Mouse (Mus musculus) embryonic fibroblast, embryonic 13.5 days (primary cell): ENCODE measurements around the gene Oas2. TPM values are rescaled to one million over a fixed set of nuclear protein-coding genes. Genes with fewer than 3 reads are reported as not detected.

Source experiments
- H3K27ac ChIP-seq: 2 replicates; pipeline ENCODE4 v1.5.1; 2012; ENCODE audit warnings: low read length, control low read depth, inconsistent platforms; ENCODE audit not compliant: insufficient read depth
- H3K4me1 ChIP-seq: 2 replicates; pipeline ENCODE4 v1.6.1; 2011; ENCODE audit warnings: low read length; ENCODE audit not compliant: control insufficient read depth, insufficient read depth
- H3K4me3 ChIP-seq: 2 replicates; pipeline ENCODE4 v1.5.1; 2011; ENCODE audit warnings: mild to moderate bottlenecking, control low read depth, low read length; ENCODE audit not compliant: insufficient read depth
- CTCF ChIP-seq: IDR thresholded peaks from 2 replicates; pipeline ENCODE4 v1.5.1; 2011; ENCODE audit warnings: mild to moderate bottlenecking, control low read depth, low read length, moderate library complexity, borderline replicate concordance; ENCODE audit not compliant: insufficient read depth
- POLR2A ChIP-seq: IDR thresholded peaks from 2 replicates; pipeline ENCODE4 v1.6.1; 2011; ENCODE audit warnings: low read depth, mild to moderate bottlenecking, control low read depth, low read length, moderate library complexity
- polyA plus RNA-seq: library from polyadenylated mRNA; stranded (reverse); fragments of >200 nt; gene quantifications from 2 replicates; pipeline ENCODE4 v1.2.4, GENCODE M21; 2011; ENCODE audit warnings: low read depth; ENCODE audit not compliant: missing spikeins, insufficient read length

The Oas2 gene
- polyA plus RNA-seq, 1 experiment: 0.61 TPM

DNA sequence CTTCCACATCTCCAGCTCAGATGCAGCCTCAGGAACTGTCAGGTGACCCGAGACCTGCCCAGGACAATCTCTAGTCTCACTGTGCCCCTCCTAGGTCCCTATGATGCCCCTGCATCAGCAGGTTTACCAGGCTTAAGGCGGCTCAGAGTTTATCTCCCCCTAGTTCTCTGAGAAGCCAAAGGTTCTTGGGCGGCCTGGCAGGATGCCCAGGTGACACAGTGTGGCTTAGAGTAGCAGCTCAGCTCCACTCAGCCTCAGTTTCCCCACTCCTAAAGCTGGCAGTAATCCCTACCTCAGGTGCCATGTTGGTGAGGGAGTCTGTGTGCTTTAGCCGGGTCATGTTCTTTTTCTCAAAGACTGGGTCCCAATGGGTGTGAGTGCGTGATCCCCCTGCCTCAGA is 27.1 kb upstream of the Oas2 start:
- H3K4me3 ChIP-seq: no peak overlapping the region
- peaks cover 28% of the 10 kb centered on the region for H3K4me1 ChIP-seq
- no peak for TF ChIP-seq CTCF
- TF ChIP-seq POLR2A: no peak
- H3K27ac ChIP-seq: no peak overlapping the region

- Histone ChIP-seq H3K27ac (no peak overlapping the region), H3K4me3 (no peak overlapping the region), H3K4me1 (peaks cover 24% of the 10 kb centered on the region)
- TF ChIP-seq CTCF (no peak), POLR2A (no peak)
Observed at GRCm38 (mm10) chr5:120775287-120775985, 25.8 kb upstream of the Oas2 start.

- H3K4me3 ChIP-seq: no peak overlapping the region
- TF ChIP-seq POLR2A: no peak
- TF ChIP-seq CTCF: no peak
- no peaks in the 10 kb centered on the region for H3K4me1 ChIP-seq
- H3K27ac ChIP-seq: no peak overlapping the region
Observed at GRCm38 (mm10) chr5:120769396-120769795, 19.7 kb upstream of the Oas2 start.

DNA sequence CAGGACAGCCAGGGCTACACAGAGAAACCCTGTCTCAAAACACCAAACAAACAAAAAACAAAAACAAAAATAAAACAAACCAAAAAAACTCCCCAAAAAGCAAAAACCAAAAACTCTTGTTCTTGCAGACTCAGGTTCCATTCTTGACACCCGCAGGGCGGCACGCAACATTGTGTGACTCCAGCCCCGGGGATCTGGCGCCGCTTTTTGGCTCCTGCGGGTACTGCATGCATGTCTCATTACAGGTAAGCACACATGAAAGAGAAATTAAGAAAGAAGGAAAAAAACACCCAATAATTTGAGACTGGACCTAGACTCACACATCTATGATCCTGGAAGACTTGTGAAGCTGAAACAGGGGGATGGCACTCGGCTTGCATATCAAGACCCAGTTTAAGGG is 15.4 kb upstream of the Oas2 start:
- Histone ChIP-seq H3K27ac (no peak overlapping the region), H3K4me3 (no peak overlapping the region), H3K4me1 (no peaks in the 10 kb centered on the region)
- TF ChIP-seq POLR2A (no peak), CTCF (no peak)

DNA sequence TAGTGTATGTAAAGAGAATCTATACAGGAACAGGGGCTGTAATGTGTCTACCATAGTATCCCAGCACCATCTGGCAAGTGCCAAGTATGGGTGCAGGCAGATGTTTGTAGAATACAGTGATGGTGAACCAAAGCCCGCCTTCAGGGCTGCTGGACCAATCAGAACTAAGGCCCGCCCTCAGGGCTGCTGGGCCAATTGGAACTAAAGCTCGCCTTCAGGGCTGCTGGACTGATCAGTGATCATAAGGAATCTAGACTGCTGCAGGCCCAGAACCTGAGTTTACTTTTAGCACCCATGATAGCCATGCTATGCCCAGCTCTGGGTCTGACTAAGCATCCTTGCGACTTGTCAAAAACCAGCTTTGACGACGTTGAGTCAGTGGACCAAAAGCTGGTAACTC is 12.2 kb upstream of the Oas2 start:
- H3K27ac ChIP-seq: no peak overlapping the region
- TF ChIP-seq CTCF (no peak), POLR2A (no peak)
- no peaks in the 10 kb centered on the region for H3K4me1 ChIP-seq
- no peak overlapping the region for H3K4me3 ChIP-seq

- H3K4me3 ChIP-seq: no peak overlapping the region
- no peaks in the 10 kb centered on the region for H3K4me1 ChIP-seq
- no peak for TF ChIP-seq CTCF
- TF ChIP-seq POLR2A: no peak
- H3K27ac ChIP-seq: no peak overlapping the region
Observed at GRCm38 (mm10) chr5:120754215-120754614, 4.6 kb upstream of the Oas2 start.

DNA sequence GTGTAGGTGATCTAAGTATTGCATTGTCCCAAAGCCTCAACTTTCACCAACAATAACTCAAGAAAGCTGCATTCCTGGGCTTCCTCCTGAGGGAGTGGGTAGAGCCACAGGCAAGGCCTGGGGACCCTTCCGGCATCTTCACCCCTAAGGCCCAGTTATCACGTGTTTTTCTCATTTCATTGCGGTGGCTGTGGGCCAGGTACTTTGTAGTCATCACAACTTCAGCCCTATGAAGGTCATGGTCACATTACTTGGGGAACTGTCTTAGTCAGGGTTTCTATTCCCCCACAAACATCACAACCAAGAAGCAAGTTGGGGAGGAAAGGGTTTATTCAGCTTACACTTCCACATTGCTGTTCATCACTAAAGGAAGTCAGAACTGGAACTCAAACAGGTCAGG is 3.1 kb upstream of the Oas2 start:
- H3K4me3 ChIP-seq: no peak overlapping the region
- TF ChIP-seq CTCF: no peak
- TF ChIP-seq POLR2A: no peak
- H3K27ac ChIP-seq: no peak overlapping the region
- no peaks in the 10 kb centered on the region for H3K4me1 ChIP-seq

DNA sequence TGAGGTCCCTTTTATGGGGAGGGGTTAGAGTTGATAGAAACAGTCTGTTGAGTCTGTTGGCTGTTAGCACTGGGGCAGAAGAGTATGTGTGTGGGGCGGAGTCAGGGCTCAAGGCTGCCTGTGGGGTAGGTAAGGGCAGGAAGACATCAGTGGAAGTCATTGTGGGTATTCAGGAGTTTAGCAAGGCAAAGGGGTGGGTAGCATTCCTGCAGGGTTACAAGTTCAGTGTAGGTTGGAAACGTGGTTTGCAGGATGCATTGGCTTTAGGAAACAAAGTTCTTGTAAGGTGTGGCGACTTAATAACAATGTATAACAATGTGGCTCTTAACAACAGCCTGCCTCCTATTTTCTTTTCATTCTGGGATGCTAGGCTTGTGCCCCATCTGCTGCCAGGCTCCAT is 1.6 kb upstream of the Oas2 start:
- Histone ChIP-seq H3K4me3 (no peak overlapping the region), H3K4me1 (no peaks in the 10 kb centered on the region), H3K27ac (no peak overlapping the region)
- no peak for TF ChIP-seq CTCF
- no peak for TF ChIP-seq POLR2A

DNA sequence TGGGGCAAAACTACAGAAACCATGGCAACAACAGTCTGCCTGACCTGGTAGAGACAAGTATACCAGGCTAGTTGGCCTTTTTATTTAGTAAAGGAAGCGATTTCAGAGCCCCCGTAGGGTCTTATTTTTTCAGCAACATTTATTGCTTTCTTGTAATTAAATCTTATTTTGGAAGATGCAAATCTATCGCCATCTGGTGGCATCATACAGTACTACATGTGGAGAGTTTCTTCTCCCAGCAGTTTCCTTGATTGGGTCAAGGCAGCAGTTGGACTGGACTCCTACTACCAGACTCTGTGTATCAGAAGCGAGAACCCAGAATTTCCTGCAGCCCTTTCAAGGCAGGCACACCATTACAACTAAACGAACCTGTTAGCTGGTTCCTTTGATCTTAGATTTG is 3.2 kb downstream of the Oas2 start:
- Histone ChIP-seq H3K4me1 (no peaks in the 10 kb centered on the region), H3K4me3 (no peak overlapping the region), H3K27ac (no peak overlapping the region)
- no peak for TF ChIP-seq POLR2A
- no peak for TF ChIP-seq CTCF

DNA sequence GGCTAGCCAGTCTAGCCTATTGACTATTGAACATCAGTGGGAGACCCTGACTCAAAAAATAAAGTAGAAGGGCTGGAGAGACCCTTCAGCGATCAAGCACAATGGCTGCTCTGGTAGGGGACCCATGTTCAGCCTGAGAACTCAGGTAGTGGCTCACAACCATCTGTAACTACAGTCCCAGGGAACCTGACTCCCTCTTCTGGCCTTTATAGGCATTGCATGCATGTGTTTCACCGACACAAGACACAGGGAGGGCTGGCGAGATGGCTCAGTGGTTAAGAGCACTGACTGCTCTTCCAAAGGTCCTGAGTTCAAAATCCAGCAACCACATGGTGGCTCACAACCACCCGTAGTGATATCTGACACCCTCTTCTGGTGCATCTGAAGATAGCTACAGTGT is 7.5 kb downstream of the Oas2 start:
- no peaks in the 10 kb centered on the region for H3K4me1 ChIP-seq
- TF ChIP-seq CTCF (peak; percentile 16; the same call in 1 of the 2 replicates), POLR2A (no peak)
- H3K27ac ChIP-seq: no peak overlapping the region
- H3K4me3 ChIP-seq: no peak overlapping the region
